Mouse (Mus musculus): Measurements from ENCODE around the gene Sptbn1. TPM values are rescaled to one million over a fixed set of nuclear protein-coding genes. Genes with fewer than 3 reads are reported as not detected.
A peak's percentile ranks its signal among the peaks of the same experiment; 100 is the strongest.

Sptbn1 gene
- total and polyA plus RNA-seq, 2 experiments from 2014 or later: 162 to 247 TPM

GRCm38 (mm10) chr11:30204398-30204797 lies 63.6 kb downstream of the Sptbn1 start:
- Histone ChIP-seq H3K4me3 (ENCODE audit: low read length) (no peak overlapping the region), H3K36me3 (ENCODE audit: insufficient read depth, low read length) (no peaks in the 10 kb centered on the region), H3K9ac (replicated peaks; ENCODE audit: low read length) (no peak overlapping the region), H3K9me3 (ENCODE audit: low read length) (no peaks in the 10 kb centered on the region), H3K27ac (no peak overlapping the region), H3K27me3 (ENCODE audit: insufficient read depth, low read length) (no peaks in the 10 kb centered on the region), H3K4me2 (ENCODE audit: low read depth, low read length) (no peak overlapping the region), H3K4me1 (ENCODE audit: insufficient read depth, low read length) (no peaks in the 10 kb centered on the region)
- ATAC-seq: no peak
- no peak for DNase-seq (ENCODE audit: low spot score)
- no peak for TF ChIP-seq CTCF (IDR thresholded peaks at IDR 0.05; ENCODE audit: low read depth)

- Histone ChIP-seq H3K9me3 (ENCODE audit: low read length) (no peaks in the 10 kb centered on the region), H3K4me3 (ENCODE audit: low read length) (no peak overlapping the region), H3K4me2 (ENCODE audit: low read depth, low read length) (no peak overlapping the region), H3K9ac (replicated peaks; ENCODE audit: low read length) (no peak overlapping the region), H3K27ac (no peak overlapping the region), H3K36me3 (ENCODE audit: insufficient read depth, low read length) (no peaks in the 10 kb centered on the region), H3K4me1 (ENCODE audit: insufficient read depth, low read length) (0 out of 2 replicates have a peak, but pooled peaks cover 3% of the 10 kb centered on the region), H3K27me3 (ENCODE audit: insufficient read depth, low read length) (no peaks in the 10 kb centered on the region)
- TF ChIP-seq CTCF (IDR thresholded peaks at IDR 0.05; ENCODE audit: low read depth): no peak
- DNase-seq (ENCODE audit: low spot score): no peak
- no peak for ATAC-seq
Observed at GRCm38 (mm10) chr11:30200391-30200790, 67.6 kb downstream of the Sptbn1 start.

- H3K27me3 ChIP-seq (ENCODE audit: insufficient read depth, low read length): no peaks in the 10 kb centered on the region
- H3K27ac ChIP-seq: peak overlapping the region; percentile 12; the same call in 1 of the 2 replicates
- no peaks in the 10 kb centered on the region for H3K36me3 ChIP-seq (ENCODE audit: insufficient read depth, low read length)
- 1% methylated on average over 34 of the region's 34 CpGs for WGBS
- no peaks in the 10 kb centered on the region for H3K9me3 ChIP-seq (ENCODE audit: low read length)
- 0 out of 2 replicates have a peak, but pooled peaks cover 3% of the 10 kb centered on the region for H3K4me1 ChIP-seq (ENCODE audit: insufficient read depth, low read length)
- peak; percentile 17; the same call in 1 of the 2 replicates for TF ChIP-seq CTCF (IDR thresholded peaks at IDR 0.05; ENCODE audit: low read depth)
- DNase-seq (ENCODE audit: low spot score) (peak; percentile 63), ATAC-seq (peak; percentile 92)
- peak overlapping the region; percentile 62 for H3K4me2 ChIP-seq (ENCODE audit: low read depth, low read length)
- H3K4me3 ChIP-seq (ENCODE audit: low read length): peak overlapping the region; percentile 42
- H3K9ac ChIP-seq (replicated peaks; ENCODE audit: low read length): peak overlapping the region; percentile 50
Observed at GRCm38 (mm10) chr11:30198091-30198675, 69.8 kb downstream of the Sptbn1 start.

- WGBS: 10% methylated on average over 21 of the region's 21 CpGs
- peak; percentile 59 for ATAC-seq
- no peak for TF ChIP-seq CTCF (IDR thresholded peaks at IDR 0.05; ENCODE audit: low read depth)
- H3K4me2 ChIP-seq (ENCODE audit: low read depth, low read length): peak overlapping the region; percentile 62
- H3K4me1 ChIP-seq (ENCODE audit: insufficient read depth, low read length): 0 out of 2 replicates have a peak, but pooled peaks cover 3% of the 10 kb centered on the region
- H3K27me3 ChIP-seq (ENCODE audit: insufficient read depth, low read length): no peaks in the 10 kb centered on the region
- no peaks in the 10 kb centered on the region for H3K36me3 ChIP-seq (ENCODE audit: insufficient read depth, low read length)
- peak; percentile 18 for DNase-seq (ENCODE audit: low spot score)
- peak overlapping the region; percentile 12; the same call in 1 of the 2 replicates for H3K27ac ChIP-seq
- no peaks in the 10 kb centered on the region for H3K9me3 ChIP-seq (ENCODE audit: low read length)
- H3K4me3 ChIP-seq (ENCODE audit: low read length): peak overlapping the region; percentile 42
- H3K9ac ChIP-seq (replicated peaks; ENCODE audit: low read length): peak overlapping the region; percentile 50
Observed at GRCm38 (mm10) chr11:30197564-30198090, 70.3 kb downstream of the Sptbn1 start.

- no peaks in the 10 kb centered on the region for H3K9me3 ChIP-seq (ENCODE audit: low read length)
- H3K9ac ChIP-seq (replicated peaks; ENCODE audit: low read length): no peak overlapping the region
- no peak overlapping the region for H3K4me3 ChIP-seq (ENCODE audit: low read length)
- H3K4me2 ChIP-seq (ENCODE audit: low read depth, low read length): peak overlapping the region; percentile 62
- H3K36me3 ChIP-seq (ENCODE audit: insufficient read depth, low read length): no peaks in the 10 kb centered on the region
- 0 out of 2 replicates have a peak, but pooled peaks cover 3% of the 10 kb centered on the region for H3K4me1 ChIP-seq (ENCODE audit: insufficient read depth, low read length)
- no peak for ATAC-seq
- WGBS: 70% methylated on average over 4 of the region's 4 CpGs
- no peak overlapping the region for H3K27ac ChIP-seq
- DNase-seq (ENCODE audit: low spot score): no peak
- H3K27me3 ChIP-seq (ENCODE audit: insufficient read depth, low read length): no peaks in the 10 kb centered on the region
- no peak for TF ChIP-seq CTCF (IDR thresholded peaks at IDR 0.05; ENCODE audit: low read depth)
Observed at GRCm38 (mm10) chr11:30196368-30197070, 71.5 kb downstream of the Sptbn1 start.

GRCm38 (mm10) chr11:30195756-30196155 lies 72.2 kb downstream of the Sptbn1 start:
- Histone ChIP-seq H3K9me3 (ENCODE audit: low read length) (no peaks in the 10 kb centered on the region), H3K4me3 (ENCODE audit: low read length) (no peak overlapping the region), H3K4me2 (ENCODE audit: low read depth, low read length) (0 out of 2 replicates have a peak overlapping the region, but pooled peaks have one; percentile 9), H3K27ac (no peak overlapping the region), H3K27me3 (ENCODE audit: insufficient read depth, low read length) (no peaks in the 10 kb centered on the region), H3K9ac (replicated peaks; ENCODE audit: low read length) (no peak overlapping the region), H3K4me1 (ENCODE audit: insufficient read depth, low read length) (0 out of 2 replicates have a peak, but pooled peaks cover 3% of the 10 kb centered on the region), H3K36me3 (ENCODE audit: insufficient read depth, low read length) (no peaks in the 10 kb centered on the region)
- TF ChIP-seq CTCF (IDR thresholded peaks at IDR 0.05; ENCODE audit: low read depth): no peak
- no peak for ATAC-seq
- DNase-seq (ENCODE audit: low spot score): no peak
- WGBS: 83% methylated on average over 3 of the region's 3 CpGs
